Mouse (Mus musculus): Measurements from ENCODE around the gene Gpc6.

The Gpc6 gene
- long read RNA-seq, experiment 1, partial matches to known transcripts = 0 of 1 reads
- long read RNA-seq, experiment 1, other reads (novel, unspliced or antisense) = 1 of 1 reads
- long read RNA-seq, experiment 2, partial matches to known transcripts = 0 of 4 reads
- long read RNA-seq, experiment 2, other reads (novel, unspliced or antisense) = 4 of 4 reads

- intact Hi-C loops (cut with DNase I) = no loop called here
Observed at GRCm38 (mm10) chr14:116924876-116925601, at the start of gene Gpc6. Gpc6 (plus strand) TSS chr14:116925315.

- intact Hi-C loops (cut with DNase I) = no loop called here
Observed at GRCm38 (mm10) chr14:116882480-116883044, 42.6 kb upstream of the Gpc6 start.

GRCm38 (mm10) chr14:116894316-116894715 lies 30.8 kb upstream of the Gpc6 start:
- intact Hi-C loops (cut with DNase I) = no loop called here

- intact Hi-C loops (cut with DNase I) = no loop called here
Observed at GRCm38 (mm10) chr14:116897971-116898370, 27.1 kb upstream of the Gpc6 start.

- intact Hi-C loops (cut with DNase I) = no loop called here
Observed at GRCm38 (mm10) chr14:116911768-116912167, 13.3 kb upstream of the Gpc6 start.

- intact Hi-C loops (cut with DNase I) = no loop called here
Observed at GRCm38 (mm10) chr14:116916874-116917273, 8.2 kb upstream of the Gpc6 start.

GRCm38 (mm10) chr14:116924266-116924665 lies 849 bp upstream of the Gpc6 start:
- intact Hi-C loops (cut with DNase I) = no loop called here

GRCm38 (mm10) chr14:116925691-116926403 lies 732 bp downstream of the Gpc6 start:
- intact Hi-C loops (cut with DNase I) = no loop called here

GRCm38 (mm10) chr14:116926404-116927171 lies 1.5 kb downstream of the Gpc6 start:
- intact Hi-C loops (cut with DNase I) = no loop called here

GRCm38 (mm10) chr14:116927341-116928315 lies 2.5 kb downstream of the Gpc6 start:
- intact Hi-C loops (cut with DNase I) = no loop called here

- intact Hi-C loops (cut with DNase I) = no loop called here
Observed at GRCm38 (mm10) chr14:116928395-116928794, 3.3 kb downstream of the Gpc6 start.

GRCm38 (mm10) chr14:116928796-116929529 lies 3.8 kb downstream of the Gpc6 start:
- intact Hi-C loops (cut with DNase I) = no loop called here

- intact Hi-C loops (cut with DNase I) = no loop called here
Observed at GRCm38 (mm10) chr14:116933825-116934224, 8.7 kb downstream of the Gpc6 start.

- intact Hi-C loops (cut with DNase I) = no loop called here
Observed at GRCm38 (mm10) chr14:116937910-116938560, 12.9 kb downstream of the Gpc6 start.

- intact Hi-C loops (cut with DNase I) = no loop called here
Observed at GRCm38 (mm10) chr14:116938735-116939134, 13.6 kb downstream of the Gpc6 start.

GRCm38 (mm10) chr14:116939561-116939960 lies 14.4 kb downstream of the Gpc6 start:
- intact Hi-C loops (cut with DNase I) = no loop called here

- intact Hi-C loops (cut with DNase I) = no loop called here
Observed at GRCm38 (mm10) chr14:116941772-116942171, 16.7 kb downstream of the Gpc6 start.

- intact Hi-C loops (cut with DNase I) = no loop called here
Observed at GRCm38 (mm10) chr14:116943751-116944150, 18.6 kb downstream of the Gpc6 start.

GRCm38 (mm10) chr14:116945975-116946374 lies 20.9 kb downstream of the Gpc6 start:
- intact Hi-C loops (cut with DNase I) = no loop called here
